Mouse (Mus musculus) fibroblast of lung, adult 2 months (primary cell): ENCODE results near the gene Bcr.

Experiments
- DNase-seq: peaks from one replicate; pipeline ENCODE4 v3.0.0-alpha.2; 2011; ENCODE audit warnings: low read depth

The Bcr gene

DNA sequence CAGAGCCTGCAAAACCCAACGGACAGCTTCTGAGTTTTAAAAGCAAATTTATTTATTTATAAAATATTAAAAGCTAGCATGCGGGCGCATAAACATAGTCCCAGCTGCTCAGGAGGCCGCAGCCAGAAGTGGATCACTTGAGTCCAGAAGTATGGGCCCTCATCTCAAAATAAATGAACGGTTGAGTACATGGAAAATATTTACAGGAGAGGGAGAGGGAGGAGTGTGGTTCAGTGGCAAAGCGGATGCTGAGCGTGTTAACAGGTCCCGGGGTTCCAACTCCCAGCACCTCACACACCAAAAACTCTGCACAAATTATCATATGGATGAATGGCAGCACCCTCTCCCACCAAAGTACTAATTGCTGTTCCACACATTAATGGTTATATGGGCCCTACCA is 2.1 kb upstream of the Bcr start:
- DNase-seq = no peak

DNA sequence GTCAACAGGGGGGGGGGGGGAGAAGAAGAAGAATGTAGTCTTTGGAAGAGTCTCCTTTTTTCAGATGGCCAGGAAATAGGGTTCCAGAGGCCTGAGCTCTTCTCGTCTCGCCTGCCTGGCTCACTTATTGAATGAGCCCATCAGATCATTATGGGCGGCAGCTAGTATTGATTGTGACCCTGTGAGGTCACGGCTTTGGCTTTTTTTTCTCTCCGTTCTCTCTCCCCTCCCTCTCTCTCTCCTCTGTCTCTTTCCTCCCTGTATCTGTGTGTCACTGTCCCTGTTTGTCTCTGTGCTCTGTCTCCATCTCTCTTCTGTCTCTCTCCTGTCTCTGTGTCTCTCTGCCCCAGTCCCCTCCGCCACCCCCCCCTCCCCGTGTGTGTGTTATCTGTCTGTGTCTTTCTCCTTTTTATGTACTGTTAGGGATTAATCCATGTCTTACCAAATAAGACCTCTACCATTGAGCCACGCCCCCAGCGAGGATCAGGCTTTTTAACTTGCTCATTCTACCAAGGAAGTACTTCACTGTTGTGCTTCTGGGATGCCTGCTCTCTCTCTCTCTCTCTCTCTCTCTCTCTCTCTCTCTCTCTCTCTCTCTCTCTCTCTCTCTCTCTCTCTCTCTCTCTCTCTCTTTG is 1.5 kb upstream of the Bcr start:
- no peak for DNase-seq

DNA sequence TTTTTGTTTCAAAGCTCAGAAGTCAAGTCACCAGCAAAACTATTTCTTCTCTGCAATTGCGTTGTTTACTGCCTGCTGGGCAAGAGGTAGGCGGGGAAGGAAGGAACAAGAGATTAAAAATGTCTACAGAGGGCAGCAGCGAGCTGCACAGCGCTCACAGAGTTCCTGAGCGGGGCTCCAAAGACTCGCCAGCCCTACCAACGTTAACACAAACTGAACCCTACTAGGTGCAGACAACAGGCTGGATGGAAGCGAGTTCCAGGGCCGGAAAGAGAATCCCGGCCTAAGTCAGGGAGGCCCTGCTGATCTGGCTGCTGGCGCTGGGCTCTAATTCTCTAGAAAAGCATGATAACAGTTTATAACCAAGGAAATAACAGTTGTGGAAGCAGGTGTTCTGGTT is 996 bp upstream of the Bcr start:
- peak; percentile 61 for DNase-seq

DNA sequence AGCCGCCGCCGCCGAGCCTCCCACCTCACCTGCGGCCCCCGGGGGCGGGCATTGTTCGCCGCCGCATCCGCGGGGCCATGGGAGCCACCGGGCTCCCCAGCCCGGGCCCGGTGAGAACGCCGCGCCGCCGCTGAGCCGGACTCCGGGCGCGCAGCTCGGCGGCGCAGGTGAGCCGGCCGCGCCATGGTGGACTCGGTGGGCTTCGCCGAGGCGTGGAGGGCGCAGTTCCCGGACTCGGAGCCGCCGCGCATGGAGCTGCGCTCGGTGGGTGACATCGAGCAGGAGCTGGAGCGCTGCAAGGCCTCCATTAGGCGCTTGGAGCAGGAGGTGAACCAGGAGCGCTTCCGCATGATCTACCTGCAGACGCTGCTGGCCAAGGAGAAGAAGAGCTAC is 447 bp downstream of the Bcr start:
- no peak for DNase-seq

DNA sequence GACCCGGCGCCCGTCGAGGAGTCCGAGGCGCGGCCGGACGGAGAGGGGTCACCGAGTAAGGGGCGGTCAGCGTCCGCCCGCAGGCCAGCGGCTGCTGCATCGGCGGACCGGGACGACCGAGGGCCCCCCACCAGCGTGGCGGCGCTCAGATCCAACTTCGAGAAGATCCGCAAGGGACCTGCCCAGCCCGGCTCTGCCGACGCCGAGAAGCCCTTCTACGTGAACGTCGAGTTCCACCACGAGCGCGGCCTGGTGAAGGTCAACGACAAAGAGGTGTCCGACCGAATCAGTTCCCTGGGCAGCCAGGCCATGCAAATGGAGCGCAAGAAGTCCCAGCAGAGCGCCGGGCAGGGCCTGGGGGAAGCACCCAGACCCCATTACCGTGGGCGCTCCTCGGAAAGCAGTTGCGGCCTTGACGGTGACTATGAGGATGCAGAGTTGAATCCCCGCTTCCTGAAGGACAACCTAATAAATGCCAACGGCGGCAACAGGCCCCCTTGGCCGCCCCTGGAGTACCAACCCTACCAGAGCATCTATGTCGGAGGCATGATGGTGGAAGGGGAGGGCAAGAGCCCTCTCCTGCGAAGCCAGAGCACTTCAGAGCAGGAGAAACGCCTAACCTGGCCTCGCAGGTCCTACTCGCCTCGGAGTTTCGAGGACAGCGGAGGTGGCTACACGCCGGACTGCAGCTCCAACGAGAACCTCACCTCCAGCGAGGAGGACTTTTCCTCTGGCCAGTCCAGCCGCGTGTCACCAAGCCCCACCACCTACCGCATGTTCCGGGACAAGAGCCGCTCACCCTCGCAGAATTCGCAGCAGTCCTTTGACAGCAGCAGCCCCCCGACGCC is 1.2 kb downstream of the Bcr start:
- DNase-seq = no peak

DNA sequence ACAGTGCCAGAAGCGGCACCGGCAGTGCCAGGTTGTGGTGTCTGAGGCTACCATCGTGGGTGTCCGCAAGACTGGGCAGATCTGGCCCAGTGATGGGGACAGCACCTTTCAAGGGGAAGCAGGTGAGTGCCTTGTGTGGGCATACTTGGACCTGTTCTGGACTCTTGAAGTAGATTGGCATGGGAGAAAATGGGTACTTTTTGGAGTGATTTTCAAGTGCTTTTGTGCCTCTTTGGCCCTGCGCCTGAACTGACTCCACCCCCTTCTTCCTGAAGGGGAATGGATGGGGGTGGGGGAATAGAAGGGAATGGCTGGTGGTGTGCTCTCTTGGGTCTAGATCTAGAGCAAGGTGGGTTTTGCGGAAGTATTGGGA is 1.8 kb downstream of the Bcr start:
- no peak for DNase-seq

DNA sequence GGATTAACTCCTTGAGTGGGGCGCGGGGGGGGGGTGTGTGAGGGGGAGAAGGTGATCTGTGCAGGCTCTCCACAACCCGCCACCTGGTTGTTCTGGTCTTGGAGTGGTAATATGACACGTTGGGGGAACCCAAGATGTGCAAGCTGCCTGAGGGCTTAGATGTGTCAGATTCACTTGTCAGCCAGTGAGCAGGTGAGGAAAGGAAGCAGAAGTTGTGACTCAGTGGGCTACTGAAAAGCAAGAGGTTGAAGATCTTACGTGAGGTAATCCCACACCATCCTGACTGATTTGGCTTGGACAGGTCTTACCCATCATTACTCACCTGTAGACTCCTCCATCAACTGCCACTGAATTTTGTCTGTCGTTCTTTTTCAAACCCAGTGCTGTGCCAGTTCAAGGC is 2.2 kb downstream of the Bcr start:
- no peak for DNase-seq

DNA sequence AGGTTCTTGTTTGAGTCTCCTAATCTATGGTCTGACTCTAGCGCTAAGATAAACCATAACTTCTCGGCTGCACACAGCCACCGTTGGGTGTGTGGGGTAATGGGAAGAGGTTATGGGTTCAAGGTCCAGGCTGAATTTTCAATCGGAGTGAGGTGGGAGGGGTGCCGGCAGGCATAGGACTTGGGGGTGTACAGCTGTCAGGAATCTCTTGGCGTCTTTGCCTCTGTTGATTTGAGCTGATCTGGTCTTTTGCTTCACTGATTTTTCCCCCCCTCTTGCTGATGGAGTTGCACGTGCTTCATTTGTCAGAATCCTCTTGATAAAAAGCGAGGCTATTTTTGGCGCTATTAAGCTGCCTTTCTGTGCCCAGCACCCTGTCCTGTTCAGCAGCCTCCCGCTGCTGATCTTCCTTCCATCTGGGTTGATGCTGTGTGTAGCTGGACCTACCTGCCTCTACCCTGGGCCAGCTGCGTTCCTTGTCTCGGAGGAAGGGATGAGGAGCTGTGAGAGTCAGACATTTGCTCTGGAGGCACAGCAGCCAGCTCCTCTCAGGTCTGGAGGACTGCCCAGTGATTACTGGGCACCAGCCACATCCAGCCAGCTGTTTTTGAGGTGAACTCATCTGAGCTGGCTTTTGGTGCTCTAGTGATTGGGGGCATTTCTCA is 3.0 kb downstream of the Bcr start:
- DNase-seq = no peak

DNA sequence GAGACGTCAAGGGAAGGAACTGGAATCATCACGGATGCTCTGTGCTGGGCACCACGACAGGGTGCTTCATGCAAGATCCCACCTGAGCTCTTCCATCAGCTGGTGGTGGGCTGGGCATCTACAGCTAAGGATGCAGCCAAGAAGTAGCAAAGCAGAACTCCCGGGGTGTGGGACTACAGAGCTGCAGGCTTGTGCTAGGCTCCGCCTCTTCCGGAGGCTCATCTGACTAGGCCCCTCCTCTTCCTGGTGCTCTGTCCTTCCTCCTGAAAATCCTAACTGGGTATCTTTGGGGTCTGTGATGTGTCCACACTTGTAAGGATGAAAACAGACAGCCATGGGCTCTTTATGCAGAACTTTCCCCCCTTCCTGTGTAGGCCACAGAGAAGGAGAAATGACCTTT is 5.3 kb downstream of the Bcr start:
- DNase-seq = no peak

DNA sequence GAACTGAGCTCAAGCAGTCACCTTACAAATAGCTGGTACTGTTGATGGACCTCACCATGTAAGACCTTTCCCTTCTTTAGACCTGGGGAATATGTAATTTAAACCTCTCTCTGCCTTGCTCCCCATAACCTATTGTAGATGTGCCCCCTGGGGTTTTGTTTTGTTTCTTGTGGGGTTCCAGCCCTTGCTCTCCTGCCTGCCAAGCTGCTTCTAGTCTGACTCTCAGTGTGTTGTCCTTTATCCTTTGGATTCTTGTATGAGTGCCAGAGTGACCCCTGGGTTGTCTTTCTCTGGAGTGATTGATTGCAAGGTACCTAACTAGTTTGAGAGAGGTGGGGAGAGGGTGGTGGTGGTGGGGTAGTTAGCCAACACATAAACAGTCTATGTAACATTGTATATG is 7.1 kb downstream of the Bcr start:
- no peak for DNase-seq

DNA sequence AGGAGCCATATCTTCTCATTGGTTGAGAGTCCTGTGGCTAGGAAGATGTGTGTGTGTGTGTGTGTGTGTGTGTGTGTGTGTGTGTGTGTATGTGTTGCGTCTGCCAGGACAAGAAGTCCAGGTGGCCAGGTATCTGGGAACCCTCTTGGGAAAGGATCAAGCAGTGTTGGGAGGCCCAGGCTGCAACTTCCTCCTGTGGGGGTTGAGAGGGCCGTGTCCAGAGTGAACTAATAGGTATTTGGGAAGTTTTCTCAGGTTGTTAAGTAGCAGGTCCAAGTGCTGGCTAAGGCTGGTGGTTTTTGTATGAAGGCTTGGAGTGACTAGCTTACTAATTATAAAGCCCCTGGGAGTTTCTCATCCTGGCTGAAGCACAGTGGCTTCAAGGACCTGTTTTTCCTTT is 7.7 kb downstream of the Bcr start:
- DNase-seq = no peak

DNA sequence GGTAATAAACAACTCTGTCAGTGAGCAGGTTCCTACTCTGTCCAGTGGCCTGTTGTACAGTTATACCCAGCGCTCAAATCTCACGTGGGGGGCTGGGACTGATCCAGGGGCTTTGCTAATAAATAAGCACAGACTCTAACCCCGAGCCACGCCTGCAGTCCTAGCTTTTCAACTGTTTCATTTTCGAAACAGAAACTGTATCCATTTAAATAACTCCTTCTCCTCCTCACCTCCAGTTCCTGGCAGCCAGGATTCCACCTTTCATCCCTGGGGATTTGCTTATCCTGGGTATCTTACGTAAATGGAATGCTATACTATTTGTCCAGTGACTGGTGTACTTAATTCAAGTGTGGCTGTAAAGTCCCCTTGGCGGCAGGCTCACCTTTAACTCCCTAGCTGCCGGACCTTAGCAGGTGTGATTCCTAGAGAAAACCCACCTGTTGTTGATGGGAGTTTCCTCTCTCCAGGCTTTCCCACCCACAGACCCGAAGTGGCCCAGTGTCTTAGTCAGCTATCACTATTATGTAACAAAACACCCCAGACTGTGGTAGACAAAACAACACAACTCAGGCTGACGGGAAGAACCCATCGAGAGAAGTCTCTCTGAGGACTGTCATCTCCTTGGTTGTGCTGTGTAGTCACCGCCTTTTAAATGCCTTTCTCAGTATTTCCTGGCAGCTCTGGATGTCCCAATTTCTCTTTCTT is 8.4 kb downstream of the Bcr start:
- DNase-seq = no peak

DNA sequence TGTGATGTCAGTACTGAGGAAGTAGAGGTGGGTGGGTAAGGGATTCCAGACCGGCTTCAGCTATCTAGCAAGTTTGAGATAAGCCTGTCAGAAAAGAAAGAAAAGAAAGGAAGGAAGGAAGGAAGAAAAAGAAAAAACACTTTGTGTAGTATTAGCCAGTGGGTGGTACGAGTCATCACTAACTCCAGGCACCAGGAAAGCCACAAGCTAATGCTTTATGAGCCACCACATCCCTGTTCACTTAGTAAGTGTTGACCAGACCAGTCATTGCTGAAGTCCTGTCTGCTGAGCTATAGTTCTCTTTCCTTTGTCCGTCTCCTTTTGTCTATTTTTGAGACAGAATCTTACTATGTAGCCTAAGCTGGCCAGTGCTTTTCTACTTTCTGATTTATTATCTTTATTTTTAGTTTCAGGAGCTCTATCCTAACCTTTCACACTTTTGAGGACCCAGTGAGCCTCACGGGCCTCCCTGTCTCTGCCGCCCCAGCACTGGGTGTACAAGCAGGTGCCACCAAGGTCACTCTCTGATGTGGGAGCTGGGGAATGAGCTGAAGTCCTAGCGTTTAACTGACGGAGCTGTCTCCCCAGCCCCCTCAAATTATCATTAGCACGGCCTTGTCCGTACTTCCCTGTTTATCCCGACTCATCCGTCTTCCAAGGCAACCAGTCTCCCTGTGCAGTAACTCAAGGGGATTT is 10.0 kb downstream of the Bcr start:
- DNase-seq = no peak

DNA sequence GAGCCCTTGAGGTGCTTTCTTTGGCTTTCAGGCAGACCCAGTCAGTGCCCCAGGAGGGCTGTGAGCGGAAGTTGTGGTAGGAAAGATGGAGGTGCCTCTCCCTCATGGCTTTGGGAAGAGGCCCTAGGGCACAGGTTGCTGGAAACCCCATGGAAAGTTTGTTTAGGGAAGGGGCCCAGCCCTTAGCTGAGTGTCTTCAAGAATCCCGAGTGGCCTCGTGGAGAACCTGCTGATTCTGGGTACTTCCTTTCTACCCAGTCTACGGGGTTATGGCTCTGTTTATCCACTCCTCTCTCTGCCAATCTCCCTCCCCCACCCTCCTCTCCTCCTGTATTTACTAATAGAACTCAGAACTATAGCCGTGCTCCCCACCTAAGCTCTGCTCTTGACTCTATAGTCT is 15.3 kb downstream of the Bcr start:
- DNase-seq = no peak

DNA sequence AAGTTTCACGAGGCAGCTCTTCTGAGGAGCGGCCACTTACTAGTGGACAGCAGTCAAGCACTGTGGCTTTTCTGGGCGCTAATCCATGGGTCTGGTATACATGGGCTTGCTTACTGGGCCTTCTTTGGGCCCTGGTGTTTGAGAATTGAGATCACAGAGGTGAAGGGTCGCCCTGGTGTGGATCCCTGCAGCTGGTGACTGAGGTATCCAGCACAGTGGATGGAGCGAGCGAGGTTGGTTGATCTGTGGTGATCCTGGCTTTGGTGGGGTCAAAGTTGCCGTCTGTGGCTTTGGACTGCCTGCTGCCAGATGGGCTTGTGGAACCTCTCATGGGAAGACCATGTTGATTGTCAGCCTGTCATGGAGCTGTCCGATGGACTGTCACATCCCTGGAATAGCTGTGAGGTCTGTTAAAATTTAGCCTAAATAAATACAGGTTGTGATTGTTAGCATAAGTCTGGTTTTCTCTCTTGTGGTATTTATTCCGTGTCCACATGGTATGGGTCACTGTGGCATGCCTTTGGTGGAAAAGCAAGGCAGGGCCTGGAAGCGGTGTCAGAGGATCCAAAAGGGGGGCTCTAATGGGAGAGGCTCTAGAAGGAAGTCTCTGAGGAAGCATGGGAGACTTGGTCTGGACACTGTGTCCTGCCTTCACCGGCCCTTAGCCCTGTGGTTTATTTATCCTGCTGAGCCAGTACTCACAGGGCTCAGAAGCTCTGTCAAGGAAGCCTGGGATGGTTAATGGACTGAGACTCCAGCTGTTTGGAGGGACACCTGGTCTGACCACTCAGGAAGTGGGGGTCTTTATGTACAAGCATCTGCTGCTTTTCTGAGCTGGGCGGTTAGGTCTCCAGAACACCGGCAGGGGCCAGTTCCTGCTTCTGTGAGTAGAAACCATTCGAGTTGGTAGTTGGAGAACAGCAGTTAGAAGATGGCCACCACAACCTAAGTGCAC is 18.1 kb downstream of the Bcr start:
- DNase-seq = no peak

DNA sequence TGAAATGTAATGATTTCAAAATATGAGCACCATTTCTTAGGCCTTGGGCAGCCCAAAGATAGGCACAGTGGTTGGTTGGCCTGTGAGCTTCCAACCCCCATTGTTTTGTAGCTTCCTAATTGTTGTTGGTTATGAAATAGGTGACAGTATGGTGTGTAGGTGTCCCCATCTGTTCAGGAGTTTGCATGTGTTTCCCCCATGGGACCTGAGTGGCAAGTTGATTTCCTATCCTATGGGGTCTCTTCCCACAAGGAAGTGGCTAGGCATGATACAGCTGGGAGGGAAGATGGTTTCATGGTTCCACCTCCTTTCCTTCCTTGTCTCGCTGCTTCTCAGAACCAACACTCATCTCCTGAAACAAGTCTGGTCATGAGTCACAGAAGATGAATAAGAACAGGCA is 24.9 kb downstream of the Bcr start:
- DNase-seq = no peak

DNA sequence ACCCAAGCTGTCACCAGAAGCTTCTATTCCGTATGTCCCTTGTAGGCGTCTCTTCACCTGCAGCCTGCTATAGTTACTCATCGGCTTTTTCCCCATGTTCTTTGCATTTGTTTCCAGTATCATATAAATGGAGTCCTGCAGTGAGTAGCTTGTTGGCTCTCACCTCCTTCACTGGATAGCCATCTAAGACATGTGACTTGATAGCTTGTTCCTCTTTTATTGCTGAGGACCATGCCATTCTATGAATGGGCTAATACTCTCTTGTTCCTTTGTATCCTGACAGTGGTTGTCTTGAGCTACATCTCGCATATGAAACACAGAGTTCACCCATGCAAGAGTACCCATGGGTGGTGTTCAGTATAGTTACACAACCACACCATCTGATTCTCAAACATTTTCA is 28.1 kb downstream of the Bcr start:
- no peak for DNase-seq

DNA sequence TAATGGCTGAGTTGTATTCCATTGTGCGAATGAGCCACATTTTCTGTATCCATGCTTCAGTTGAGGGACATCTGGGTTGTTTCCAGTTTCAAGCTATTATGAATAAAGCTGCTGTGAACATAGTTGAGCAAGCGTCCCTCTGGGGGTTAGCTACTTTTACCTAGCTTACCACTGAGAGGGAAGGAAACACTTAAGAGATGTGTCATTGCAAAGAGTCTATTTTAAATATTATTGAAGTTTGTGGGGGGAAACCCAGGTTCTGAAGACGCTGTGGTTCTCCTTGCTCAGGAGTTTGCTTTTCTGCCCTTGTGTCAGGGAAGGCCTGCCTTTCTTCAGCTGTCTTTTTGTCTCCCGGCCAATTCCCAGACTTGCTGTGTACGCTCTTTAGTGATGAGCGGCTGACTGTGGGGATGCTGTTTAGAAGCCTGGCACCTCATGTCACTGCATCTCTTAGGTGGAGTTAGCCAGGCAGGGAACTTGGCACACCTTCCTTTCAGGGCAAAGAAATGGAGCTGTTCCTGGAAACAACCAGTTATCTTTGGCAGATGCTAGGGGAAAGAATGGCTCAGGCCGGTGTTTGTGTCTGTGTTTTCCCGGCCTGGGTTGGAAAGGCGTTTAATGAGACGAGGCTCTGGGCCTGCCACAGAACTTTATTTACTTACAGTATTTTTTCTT is 31.2 kb downstream of the Bcr start:
- DNase-seq = peak; percentile 90

DNA sequence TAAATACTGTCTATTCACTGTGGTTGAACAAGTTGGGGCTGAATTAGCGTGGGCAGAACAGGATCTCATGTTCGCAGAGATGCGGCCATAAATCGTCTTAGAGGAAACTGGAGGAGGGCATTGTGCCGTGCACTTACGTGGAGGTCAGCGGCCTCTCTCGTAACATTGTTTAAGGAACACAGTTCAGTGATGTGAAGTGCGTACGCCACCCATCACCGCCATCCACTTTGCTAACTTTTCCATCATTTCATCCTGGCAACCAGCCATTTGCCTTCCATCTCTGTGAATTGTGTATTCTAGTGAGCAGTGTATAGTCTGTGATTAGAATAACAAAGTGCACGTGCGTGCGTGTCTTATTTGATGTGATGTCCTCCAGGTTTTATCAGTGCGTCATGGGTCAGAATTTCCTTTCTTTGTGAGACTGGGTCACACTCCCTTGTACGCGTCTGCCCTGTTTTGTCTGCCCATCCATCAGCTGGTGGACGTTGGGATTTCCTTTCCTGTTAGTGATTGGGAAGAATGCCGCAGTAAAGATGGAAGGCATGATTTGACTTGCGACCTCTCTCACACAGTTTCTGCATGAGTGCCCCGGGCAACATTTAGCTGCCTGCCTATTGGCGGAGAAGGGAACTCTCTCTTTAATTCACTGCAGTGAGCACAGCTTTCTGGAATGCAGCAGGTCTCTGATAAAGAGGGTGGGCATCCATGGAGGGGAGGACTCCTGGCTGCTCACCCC is 33.0 kb downstream of the Bcr start:
- DNase-seq = no peak

DNA sequence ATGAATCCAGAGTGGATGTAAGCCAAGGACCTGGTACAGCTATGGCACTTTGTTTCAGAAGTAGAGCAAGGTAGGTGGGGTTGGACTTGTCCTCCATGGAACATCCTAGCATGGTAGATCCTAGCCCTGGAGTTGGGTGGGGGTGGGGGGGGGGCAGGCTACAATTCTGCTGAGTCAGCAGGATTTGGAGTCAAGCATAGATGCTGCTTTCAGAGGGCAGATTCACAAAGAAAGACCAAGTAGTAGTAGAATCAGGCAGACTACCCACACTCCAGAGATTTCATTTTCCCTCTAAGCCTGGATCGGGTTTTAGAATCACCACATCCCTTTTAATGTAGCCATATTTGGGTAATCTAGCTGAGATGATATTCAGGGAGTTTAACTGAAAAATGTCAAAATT is 33.9 kb downstream of the Bcr start:
- no peak for DNase-seq
